In genomic region chr17:6502676-6503075, GRCm38 (mm10) we compare ENCODE assay signal across 6 mouse cellular contexts.
A peak's percentile ranks its signal among the peaks of the same experiment; 100 is the strongest.
DNase-seq lines count a peak whose midpoint lies in the region; ATAC-seq and TF ChIP-seq lines count a peak whose summit lies in the region.
"Not testable (repeated sequence)": the region's sequence is repeated elsewhere in the genome, so short reads cannot be mapped to it uniquely, and the experiment has no call there.

No protein-coding gene starts in this region.

- WGBS in forebrain, embryonic 11.5 days = 92% methylated on average over 4 of the region's 6 CpGs
- 85% methylated on average over 4 of the region's 6 CpGs for WGBS in forebrain, postnatal 0 days
- 83% methylated on average over 4 of the region's 6 CpGs for WGBS in hindbrain, postnatal 0 days
- WGBS in neural tube, embryonic 11.5 days = 89% methylated on average over 4 of the region's 6 CpGs

- not testable (repeated sequence) for H3K9me3 ChIP-seq in forebrain, embryonic 11.5 days (ENCODE audit: control insufficient read depth, low read length); forebrain, postnatal 0 days (ENCODE audit: low read length); hindbrain, postnatal 0 days (ENCODE audit: low read length); neural tube, embryonic 11.5 days (ENCODE audit: control insufficient read depth, low read length)

- TF ChIP-seq CTCF in forebrain, postnatal 0 days (IDR thresholded peaks at IDR 0.05; ENCODE audit: low read depth); hindbrain, postnatal 0 days (IDR thresholded peaks at IDR 0.05; ENCODE audit: low read depth): not testable (repeated sequence)

- not testable (repeated sequence) for H3K27ac ChIP-seq in forebrain, embryonic 11.5 days (ENCODE audit: low read depth, low read length); forebrain, postnatal 0 days (ENCODE audit: low read depth, low read length); hindbrain, postnatal 0 days; neural tube, embryonic 11.5 days (ENCODE audit: low read depth, low read length)

- not testable (repeated sequence) for H3K4me1 ChIP-seq in forebrain, embryonic 11.5 days (replicated peaks; ENCODE audit: control insufficient read depth, insufficient read depth, low read length); forebrain, postnatal 0 days (ENCODE audit: insufficient read depth); hindbrain, postnatal 0 days (ENCODE audit: insufficient read depth, low read length); neural tube, embryonic 11.5 days (ENCODE audit: control insufficient read depth, insufficient read depth, low read length)

- DNase-seq in forebrain, embryonic 11.5 days (ENCODE audit: low spot score) = peak; percentile 24
- DNase-seq in forebrain, postnatal 0 days = peak; percentile 18
- DNase-seq in hindbrain, postnatal 0 days (ENCODE audit: low spot score) = peak; percentile 2
- peak; percentile 36 for DNase-seq in layer of hippocampus, adult 9-11 months
- peak; percentile 30 to 86 for DNase-seq in layer of hippocampus, postnatal 14 days (ENCODE audit: low spot score in 2 of 2)
- peak; percentile 2 for DNase-seq in neural tube, embryonic 11.5 days (ENCODE audit: low spot score)

- not testable (repeated sequence) for H3K27me3 ChIP-seq in forebrain, embryonic 11.5 days (ENCODE audit: control insufficient read depth, insufficient read depth, low read length); forebrain, postnatal 0 days (ENCODE audit: insufficient read depth, low read length); hindbrain, postnatal 0 days (ENCODE audit: insufficient read depth, low read length); neural tube, embryonic 11.5 days (ENCODE audit: control insufficient read depth, insufficient read depth, low read length)

- not testable (repeated sequence) for H3K4me3 ChIP-seq in forebrain, embryonic 11.5 days (ENCODE audit: low read depth, low read length); forebrain, postnatal 0 days (ENCODE audit: low read depth, low read length); hindbrain, postnatal 0 days (ENCODE audit: low read length); neural tube, embryonic 11.5 days (ENCODE audit: low read depth, low read length)

- not testable (repeated sequence) for H3K36me3 ChIP-seq in forebrain, embryonic 11.5 days (ENCODE audit: control insufficient read depth, insufficient read depth, low read length); forebrain, postnatal 0 days (ENCODE audit: insufficient read depth); hindbrain, postnatal 0 days (ENCODE audit: insufficient read depth, low read length); neural tube, embryonic 11.5 days (ENCODE audit: control insufficient read depth, insufficient read depth, low read length)

- not testable (repeated sequence) for H3K4me2 ChIP-seq in forebrain, embryonic 11.5 days (ENCODE audit: low read depth, low read length, severe bottlenecking); forebrain, postnatal 0 days (ENCODE audit: low read depth); hindbrain, postnatal 0 days (ENCODE audit: low read depth, low read length); neural tube, embryonic 11.5 days (ENCODE audit: low read depth)

- H3K9ac ChIP-seq in forebrain, embryonic 11.5 days (ENCODE audit: low read length); forebrain, postnatal 0 days; hindbrain, postnatal 0 days (replicated peaks; ENCODE audit: low read length); neural tube, embryonic 11.5 days (ENCODE audit: low read length): not testable (repeated sequence)

- ATAC-seq in forebrain, embryonic 11.5 days (replicated peaks; ENCODE audit: low FRiP score); forebrain, postnatal 0 days; hindbrain, postnatal 0 days; neural tube, embryonic 11.5 days (ENCODE audit: insufficient read depth, low FRiP score, low TSS enrichment): not testable (repeated sequence)

Comparison
In these comparisons a context has a peak if more than half of its experiments do, and no peak if none do; other contexts are left out.
1. DNase-seq: peak in every context shown above with its lines; median percentile 58 in layer of hippocampus, postnatal 14 days; 36 in layer of hippocampus, adult 9-11 months; 24 in forebrain, embryonic 11.5 days; 18 in forebrain, postnatal 0 days; 2 in hindbrain, postnatal 0 days; 2 in neural tube, embryonic 11.5 days.